Mouse (Mus musculus): ENCODE data around the gene Nrgn. TPM values are rescaled to one million over a fixed set of nuclear protein-coding genes. Genes with fewer than 3 reads are reported as not detected.

The Nrgn gene
- polyA plus RNA-seq, 1 experiment from 2014 or later, result 4.2 TPM

DNA sequence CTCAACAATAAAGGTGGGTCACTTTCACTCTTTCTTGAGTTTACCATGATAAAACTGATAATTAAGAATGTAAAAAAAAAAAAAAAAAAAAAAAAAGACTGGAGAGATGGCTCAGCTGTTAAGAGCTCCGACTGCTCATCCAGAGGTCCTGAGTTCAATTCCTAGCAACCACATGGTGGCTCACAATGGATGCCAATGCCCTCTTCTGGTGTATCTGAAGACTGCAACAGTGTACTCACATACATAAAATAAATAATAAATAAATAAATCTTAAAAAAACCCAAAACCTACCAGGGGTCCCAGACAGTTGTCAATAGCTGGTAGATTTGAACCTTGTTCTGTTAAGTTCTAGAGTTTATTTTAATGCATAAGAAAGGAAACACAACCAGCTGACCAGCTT, 5.8 kb downstream of the Nrgn start:
- no peaks in the 10 kb centered on the region for H3K9me3 ChIP-seq (ENCODE audit: low read length)
- H3K27me3 ChIP-seq (replicated peaks; ENCODE audit: insufficient read depth, low read length), result peaks cover 2% of the 10 kb centered on the region; the same call in 1 of the 2 replicates
- WGBS, result 79% methylated on average over 1 of the region's 1 CpGs
- H3K4me1 ChIP-seq (ENCODE audit: insufficient read depth, low read depth, low read length), result peaks cover 1% of the 10 kb centered on the region; the same call in 1 of the 2 replicates
- DNase-seq (ENCODE audit: low spot score) (peak; percentile 30), ATAC-seq (no peak)
- H3K4me2 ChIP-seq (replicated peaks; ENCODE audit: low read depth, low read length), result no peak overlapping the region
- H3K4me3 ChIP-seq (ENCODE audit: low read depth, low read length), result no peak overlapping the region
- H3K9ac ChIP-seq (replicated peaks; ENCODE audit: low read depth), result no peak overlapping the region
- H3K36me3 ChIP-seq (ENCODE audit: insufficient read depth, low read length), result no peaks in the 10 kb centered on the region
- no peak overlapping the region for H3K27ac ChIP-seq (ENCODE audit: low read length)
- peak; percentile 53 for TF ChIP-seq CTCF (IDR thresholded peaks at IDR 0.05)
- no peak for TF ChIP-seq EP300 (IDR thresholded peaks at IDR 0.05)

DNA sequence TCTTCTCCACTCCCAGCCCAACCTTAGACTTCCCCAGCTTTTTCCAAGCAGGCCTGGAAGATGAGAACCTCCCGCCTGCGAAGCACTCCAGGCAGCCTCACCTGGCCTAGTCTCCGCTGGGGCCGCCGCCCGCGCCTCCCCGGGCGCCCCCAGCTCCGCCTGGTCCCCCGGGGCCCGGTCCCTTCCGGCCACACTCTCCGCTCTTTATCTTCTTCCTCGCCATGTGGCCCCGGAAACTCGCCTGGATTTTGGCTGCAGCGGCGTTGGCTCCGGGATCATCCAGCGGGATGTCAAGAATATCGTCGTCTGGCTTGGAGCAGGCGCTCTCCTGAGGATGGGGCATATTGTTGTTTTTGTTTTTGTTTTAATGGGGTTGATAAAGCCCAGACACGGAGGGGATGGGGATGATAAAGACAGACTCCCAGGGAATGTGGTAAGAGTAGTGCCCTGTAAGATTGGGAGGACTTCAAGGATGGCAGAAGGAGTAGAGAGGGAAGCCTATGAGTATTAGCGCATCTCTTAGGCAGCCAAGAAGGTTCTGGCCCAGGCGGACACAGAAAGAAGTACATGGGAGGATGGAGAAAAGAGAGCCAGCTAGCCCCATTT, 6.8 kb downstream of the Nrgn start:
- no peaks in the 10 kb centered on the region for H3K36me3 ChIP-seq (ENCODE audit: insufficient read depth, low read length)
- DNase-seq (ENCODE audit: low spot score), result peak; percentile 4
- no peak overlapping the region for H3K27ac ChIP-seq (ENCODE audit: low read length)
- no peaks in the 10 kb centered on the region for H3K27me3 ChIP-seq (replicated peaks; ENCODE audit: insufficient read depth, low read length)
- no peak overlapping the region for H3K4me2 ChIP-seq (replicated peaks; ENCODE audit: low read depth, low read length)
- WGBS, result 39% methylated on average over 27 of the region's 27 CpGs
- no peaks in the 10 kb centered on the region for H3K9me3 ChIP-seq (ENCODE audit: low read length)
- H3K9ac ChIP-seq (replicated peaks; ENCODE audit: low read depth), result no peak overlapping the region
- no peak overlapping the region for H3K4me3 ChIP-seq (ENCODE audit: low read depth, low read length)
- ATAC-seq, result no peak
- TF ChIP-seq CTCF (IDR thresholded peaks at IDR 0.05), result no peak
- TF ChIP-seq EP300 (IDR thresholded peaks at IDR 0.05), result no peak
- no peaks in the 10 kb centered on the region; the same call in 1 of the 2 replicates for H3K4me1 ChIP-seq (ENCODE audit: insufficient read depth, low read depth, low read length)

DNA sequence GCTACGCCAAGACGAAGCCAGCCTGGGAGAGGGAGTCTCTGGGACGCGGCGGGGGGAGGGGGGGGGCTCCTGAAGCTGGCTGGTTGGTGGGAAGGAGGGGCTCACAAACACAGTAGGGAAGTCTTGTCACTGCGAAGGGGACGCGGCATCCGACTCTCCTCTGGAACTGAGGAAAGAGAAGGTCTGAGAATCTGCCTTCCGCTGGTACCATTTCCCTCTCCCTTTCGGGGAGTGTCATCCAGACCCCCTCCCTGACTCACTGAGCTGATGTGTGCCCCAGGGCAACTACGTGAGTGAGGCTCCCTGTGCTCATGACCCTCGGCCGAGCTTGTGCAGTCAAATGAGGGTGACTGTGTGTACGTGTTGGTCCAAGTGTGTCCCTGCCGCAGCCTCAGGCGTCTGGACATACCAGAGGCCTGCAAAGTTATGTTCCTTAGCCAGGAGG, 7.5 kb downstream of the Nrgn start:
- Histone ChIP-seq H3K27me3 (replicated peaks; ENCODE audit: insufficient read depth, low read length) (no peaks in the 10 kb centered on the region), H3K9me3 (ENCODE audit: low read length) (no peaks in the 10 kb centered on the region), H3K9ac (replicated peaks; ENCODE audit: low read depth) (no peak overlapping the region), H3K27ac (ENCODE audit: low read length) (no peak overlapping the region), H3K4me3 (ENCODE audit: low read depth, low read length) (peak overlapping the region; percentile 35; the same call in 1 of the 2 replicates), H3K36me3 (ENCODE audit: insufficient read depth, low read length) (no peaks in the 10 kb centered on the region), H3K4me1 (ENCODE audit: insufficient read depth, low read depth, low read length) (no peaks in the 10 kb centered on the region; the same call in 1 of the 2 replicates), H3K4me2 (replicated peaks; ENCODE audit: low read depth, low read length) (peak overlapping the region; percentile 66)
- ATAC-seq (no peak; the same call in 1 of the 2 replicates), DNase-seq (ENCODE audit: low spot score) (peak; percentile 7)
- TF ChIP-seq EP300 (IDR thresholded peaks at IDR 0.05) (no peak), CTCF (IDR thresholded peaks at IDR 0.05) (no peak)
- 21% methylated on average over 17 of the region's 17 CpGs for whole genome bisulfite sequencing

DNA sequence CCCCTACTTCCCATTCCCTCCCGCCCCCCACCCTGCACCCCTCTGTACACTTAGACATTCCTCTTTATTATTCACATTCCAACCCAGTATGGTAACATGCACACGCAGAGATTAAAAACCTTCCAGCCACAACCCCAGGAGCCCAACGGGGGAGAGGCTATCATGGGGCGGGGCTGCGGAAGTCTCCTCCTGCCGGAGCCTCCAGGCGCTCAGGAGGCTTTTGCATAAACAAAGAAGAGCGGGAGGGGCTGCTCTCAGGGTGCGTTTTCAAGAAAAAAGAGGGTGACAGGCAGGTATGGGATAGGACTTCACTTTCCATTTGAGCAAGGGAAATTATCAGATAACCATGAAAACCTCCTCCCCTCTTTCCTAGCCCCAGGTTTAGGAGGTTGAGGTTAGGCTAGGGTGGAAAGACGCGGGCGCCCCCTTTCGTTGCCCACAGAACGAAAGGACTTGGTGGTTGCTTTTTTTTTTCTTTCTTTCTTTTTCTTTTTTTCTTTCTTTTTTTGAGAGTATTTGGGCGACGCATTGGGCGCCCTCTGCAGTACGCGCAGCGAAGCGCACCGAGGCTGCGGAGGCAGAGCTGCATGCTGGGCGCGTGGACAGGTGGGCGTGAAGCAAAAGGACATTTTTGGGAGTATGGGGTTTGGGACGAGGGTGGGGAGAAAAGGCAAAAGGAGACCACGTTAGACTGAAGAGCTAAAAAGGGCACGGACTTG, 8.1 kb downstream of the Nrgn start:
- TF ChIP-seq EP300 (IDR thresholded peaks at IDR 0.05) (peak; percentile 46; the same call in 1 of the 2 replicates), CTCF (IDR thresholded peaks at IDR 0.05) (peak; percentile 82)
- DNase-seq (ENCODE audit: low spot score) (peak; percentile 87), ATAC-seq (peak; percentile 81)
- no peaks in the 10 kb centered on the region for H3K9me3 ChIP-seq (ENCODE audit: low read length)
- H3K4me3 ChIP-seq (ENCODE audit: low read depth, low read length), result peak overlapping the region; percentile 35
- WGBS, result 2% methylated on average over 29 of the region's 29 CpGs
- H3K4me1 ChIP-seq (ENCODE audit: insufficient read depth, low read depth, low read length), result no peaks in the 10 kb centered on the region; the same call in 1 of the 2 replicates
- H3K9ac ChIP-seq (replicated peaks; ENCODE audit: low read depth), result 0 out of 2 replicates have a peak overlapping the region, but pooled peaks have one; percentile 26
- H3K27me3 ChIP-seq (replicated peaks; ENCODE audit: insufficient read depth, low read length), result no peaks in the 10 kb centered on the region
- no peaks in the 10 kb centered on the region for H3K36me3 ChIP-seq (ENCODE audit: insufficient read depth, low read length)
- H3K27ac ChIP-seq (ENCODE audit: low read length), result peak overlapping the region; percentile 57; the same call in 1 of the 2 replicates
- peak overlapping the region; percentile 66 for H3K4me2 ChIP-seq (replicated peaks; ENCODE audit: low read depth, low read length)

DNA sequence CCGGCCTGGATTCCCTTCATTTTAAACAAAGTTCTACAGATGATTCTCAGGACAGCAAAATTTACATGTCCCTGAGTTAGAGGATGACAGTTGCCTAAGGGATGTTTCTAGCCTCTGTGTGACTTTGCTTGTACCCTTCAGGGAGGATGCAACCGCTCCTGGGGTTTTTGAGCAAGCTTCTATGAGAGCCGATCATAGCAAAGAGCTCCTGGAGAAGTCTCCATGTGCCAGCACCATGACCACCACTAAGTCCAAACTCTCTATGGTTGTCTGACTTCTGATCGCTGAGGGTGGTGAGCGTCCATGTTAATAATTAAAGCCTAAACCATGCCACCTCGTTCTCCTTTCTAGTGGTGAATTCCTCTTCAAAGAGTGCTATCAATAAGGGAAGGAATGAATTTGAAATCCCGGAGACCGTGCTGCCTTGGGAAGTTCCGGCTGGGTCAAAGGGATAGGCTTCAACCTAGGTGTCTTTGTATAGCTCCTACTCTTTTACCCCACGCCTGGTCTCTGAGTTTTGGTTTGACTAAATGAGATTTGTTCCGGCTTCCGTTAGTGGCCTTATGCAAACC, 8.7 kb downstream of the Nrgn start:
- Histone ChIP-seq H3K4me2 (replicated peaks; ENCODE audit: low read depth, low read length) (peak overlapping the region; percentile 66), H3K4me1 (ENCODE audit: insufficient read depth, low read depth, low read length) (no peaks in the 10 kb centered on the region; the same call in 1 of the 2 replicates), H3K9ac (replicated peaks; ENCODE audit: low read depth) (no peak overlapping the region), H3K27ac (ENCODE audit: low read length) (peak overlapping the region; percentile 57), H3K4me3 (ENCODE audit: low read depth, low read length) (peak overlapping the region; percentile 35), H3K27me3 (replicated peaks; ENCODE audit: insufficient read depth, low read length) (no peaks in the 10 kb centered on the region), H3K9me3 (ENCODE audit: low read length) (no peaks in the 10 kb centered on the region), H3K36me3 (ENCODE audit: insufficient read depth, low read length) (no peaks in the 10 kb centered on the region)
- ATAC-seq (no peak), DNase-seq (ENCODE audit: low spot score) (no peak)
- no peak for TF ChIP-seq CTCF (IDR thresholded peaks at IDR 0.05)
- TF ChIP-seq EP300 (IDR thresholded peaks at IDR 0.05), result no peak
- 29% methylated on average over 12 of the region's 12 CpGs for WGBS
